Mouse (Mus musculus) spleen, adult 2 months (tissue): Measurements from ENCODE around the gene Ctsl. TPM values are rescaled to one million over a fixed set of nuclear protein-coding genes. Genes with fewer than 3 reads are reported as not detected.

Source experiments
- DNase-seq, 2 experiments: peaks; one replicate each; pipeline versions ENCODE4 v3.0.0 to v3.0.0-alpha.2; 2012 to 2021; ENCODE audit warnings: low spot score in 2 of 2, low read depth in 1 of 2
- H3K27ac ChIP-seq: fragments of 200-500 bp; 2 replicates; pipeline ENCODE4 v1.5.1; 2012; ENCODE audit warnings: low read length, inconsistent platforms; ENCODE audit not compliant: insufficient read depth
- H3K27me3 ChIP-seq: fragments of 200-500 bp; 2 replicates; pipeline ENCODE4 v1.6.1; 2012; ENCODE audit warnings: mild to moderate bottlenecking, moderate library complexity, low read length, inconsistent platforms; ENCODE audit not compliant: control insufficient read depth, insufficient read depth
- H3K36me3 ChIP-seq: fragments of 200-500 bp; 2 replicates; pipeline ENCODE4 v1.6.1; 2012; ENCODE audit warnings: mild to moderate bottlenecking, low read length, inconsistent platforms; ENCODE audit not compliant: control insufficient read depth, insufficient read depth
- H3K4me1 ChIP-seq: fragments of 200-500 bp; 2 replicates; pipeline ENCODE4 v1.6.1; 2011; ENCODE audit warnings: inconsistent platforms; ENCODE audit not compliant: control insufficient read depth, insufficient read depth, insufficient read length
- H3K4me3 ChIP-seq: fragments of 200-500 bp; 2 replicates; pipeline ENCODE4 v1.5.1; 2011; ENCODE audit warnings: mild to moderate bottlenecking, inconsistent platforms; ENCODE audit not compliant: insufficient read depth, insufficient read length; ENCODE audit errors: extremely low read depth
- CTCF ChIP-seq: fragments of 200-500 bp; IDR thresholded peaks from 2 replicates; pipeline ENCODE4 v1.5.1; 2011; ENCODE audit warnings: mild to moderate bottlenecking, inconsistent platforms; ENCODE audit not compliant: insufficient read depth, insufficient read length, insufficient replicate concordance; ENCODE audit errors: extremely low read depth
- POLR2A ChIP-seq: fragments of 200-500 bp; IDR thresholded peaks from 2 replicates; pipeline ENCODE4 v1.6.1; 2011; ENCODE audit warnings: low read depth, low read length, inconsistent platforms
- WGBS: fragments of 180-500 bp; shearing (Covaris S2); methylation state at CpG from one replicate; pipeline ENCODE4 v1.1.7; 2018; 5-methylcytosine and 5-hydroxymethylcytosine counted together
- polyA plus RNA-seq: library from polyadenylated mRNA; depleted of rRNA; stranded (reverse); fragments of >200 nt; gene quantifications from 2 replicates; pipeline ENCODE4 v1.2.3, GENCODE M21; 2012

Gene Ctsl
- polyA plus RNA-seq, 1 experiment: 23.1 TPM

GRCm38 (mm10) chr13:64343598-64343997 is 27.1 kb downstream of the Ctsl start:
- Histone ChIP-seq H3K36me3 (no peaks in the 10 kb centered on the region), H3K4me1 (no peaks in the 10 kb centered on the region), H3K27ac (no peak overlapping the region), H3K4me3 (no peak overlapping the region), H3K27me3 (no peaks in the 10 kb centered on the region)
- DNase-seq: no peak
- 38% methylated on average over 10 of the region's 10 CpGs for WGBS
- no peak for TF ChIP-seq POLR2A
- no peak for TF ChIP-seq CTCF

DNA sequence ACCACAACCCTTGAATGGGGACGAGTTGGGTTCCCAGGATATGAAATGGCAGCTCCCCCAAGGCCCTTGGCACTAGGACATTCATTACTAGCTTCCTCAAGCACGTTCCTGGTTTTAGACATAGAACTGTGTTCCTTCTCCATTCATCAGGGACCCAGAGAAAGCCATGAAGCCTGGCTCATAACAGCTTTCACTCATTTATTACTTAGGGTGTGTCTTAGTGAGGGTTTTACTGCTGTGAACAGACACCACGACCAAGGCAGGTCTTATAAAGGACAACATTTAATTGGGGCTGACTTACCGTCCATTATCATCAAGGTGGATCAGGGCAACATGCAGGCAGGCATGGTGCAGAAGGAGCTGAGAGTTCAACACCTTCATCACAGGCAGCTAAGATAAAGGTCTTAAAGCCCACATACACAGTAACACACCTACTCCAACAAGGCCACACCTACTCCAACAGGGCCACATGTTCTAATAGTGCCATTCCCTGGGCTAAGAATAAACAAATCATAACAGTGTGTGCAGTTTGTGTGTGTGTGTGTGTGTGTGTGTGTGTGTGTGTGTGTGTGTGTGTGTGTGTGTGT is 35.1 kb downstream of the Ctsl start:
- H3K27me3 ChIP-seq: no peaks in the 10 kb centered on the region
- no peaks in the 10 kb centered on the region for H3K36me3 ChIP-seq
- H3K4me3 ChIP-seq: no peak overlapping the region
- WGBS: 64% methylated on average over 4 of the region's 4 CpGs
- no peak overlapping the region for H3K27ac ChIP-seq
- DNase-seq: no peak
- H3K4me1 ChIP-seq: no peaks in the 10 kb centered on the region
- TF ChIP-seq POLR2A: no peak
- no peak for TF ChIP-seq CTCF

DNA sequence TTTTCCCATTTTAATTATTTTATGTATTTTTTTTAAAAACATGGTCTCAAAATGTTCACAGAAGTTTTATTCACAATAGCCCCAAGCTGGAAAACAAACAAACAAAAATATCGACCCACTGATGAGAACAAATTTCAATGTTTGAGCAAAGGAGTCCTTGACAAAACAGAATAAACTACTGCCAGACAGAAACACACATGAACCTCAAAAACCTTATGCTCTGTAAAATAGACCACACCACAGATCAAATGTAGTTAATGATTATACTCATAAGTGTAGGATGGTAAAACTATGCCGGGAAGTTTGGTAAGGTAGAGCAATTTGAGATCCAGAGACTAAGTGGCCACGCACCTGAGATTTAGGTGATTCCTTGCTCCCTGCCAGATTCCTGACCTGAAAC is 37.6 kb downstream of the Ctsl start:
- 92% methylated on average over 3 of the region's 3 CpGs for WGBS
- H3K27ac ChIP-seq: no peak overlapping the region
- no peaks in the 10 kb centered on the region for H3K27me3 ChIP-seq
- H3K4me1 ChIP-seq: no peaks in the 10 kb centered on the region
- H3K4me3 ChIP-seq: no peak overlapping the region
- no peaks in the 10 kb centered on the region for H3K36me3 ChIP-seq
- TF ChIP-seq POLR2A (no peak), CTCF (no peak)
- DNase-seq: no peak

DNA sequence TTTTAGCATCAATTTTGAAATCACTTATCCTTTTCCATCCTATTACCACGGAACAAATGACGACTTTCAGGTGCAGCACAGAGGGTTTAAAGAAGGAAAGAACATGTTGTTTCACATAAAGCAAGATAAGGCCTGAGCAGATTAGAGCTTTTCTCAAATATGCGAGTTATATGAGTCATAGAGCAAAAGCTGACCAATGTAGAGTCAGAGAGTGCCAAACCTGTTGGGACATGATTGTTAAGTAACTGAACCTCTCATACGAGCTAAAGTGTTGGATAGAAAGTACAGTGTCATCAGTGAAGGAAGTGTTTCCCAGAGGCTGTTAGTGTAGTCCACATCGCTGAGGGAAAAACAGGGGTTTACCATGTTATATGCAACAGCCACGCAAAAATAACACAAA is 38.4 kb downstream of the Ctsl start:
- 77% methylated on average over 6 of the region's 6 CpGs for WGBS
- H3K36me3 ChIP-seq: no peaks in the 10 kb centered on the region
- H3K27ac ChIP-seq: no peak overlapping the region
- TF ChIP-seq POLR2A (no peak), CTCF (no peak)
- no peak for DNase-seq
- no peaks in the 10 kb centered on the region for H3K27me3 ChIP-seq
- H3K4me1 ChIP-seq: no peaks in the 10 kb centered on the region
- no peak overlapping the region for H3K4me3 ChIP-seq

DNA sequence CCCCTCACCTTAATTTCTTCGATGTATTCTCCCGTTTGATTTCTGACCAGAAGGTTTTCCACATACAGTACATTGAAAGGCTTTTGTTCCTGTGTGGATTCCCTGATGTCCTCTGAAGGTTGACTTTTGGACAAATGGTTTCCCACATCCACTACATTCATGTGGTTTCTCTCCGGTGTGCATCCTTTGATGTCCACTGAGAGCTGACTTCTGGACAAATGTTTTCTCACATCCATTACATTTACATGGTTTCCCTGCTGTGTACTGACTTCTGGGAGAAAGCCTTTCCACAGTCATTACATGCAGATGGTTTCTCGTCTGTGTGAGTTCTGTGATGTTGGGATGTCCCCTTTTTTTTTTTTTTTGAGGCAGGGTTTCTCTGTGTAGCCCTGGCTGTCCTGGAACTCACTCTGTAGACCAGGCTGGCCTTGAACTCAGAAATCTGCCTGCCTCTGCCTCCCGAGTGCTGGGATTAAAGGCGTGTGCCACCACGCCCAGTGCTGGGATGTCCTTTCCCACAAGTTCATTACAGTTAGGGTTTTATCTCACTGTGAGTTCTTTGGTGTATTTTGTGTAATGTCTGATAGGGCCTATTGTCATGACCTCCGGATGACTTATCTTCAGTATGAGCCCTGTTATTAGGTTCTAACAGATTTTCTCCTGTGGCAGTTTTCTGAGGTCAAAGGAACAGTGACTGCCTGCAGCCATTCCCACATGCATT is 48.0 kb downstream of the Ctsl start:
- 92% methylated on average over 8 of the region's 8 CpGs for WGBS
- no peak for DNase-seq
- Histone ChIP-seq H3K27me3 (no peaks in the 10 kb centered on the region), H3K27ac (no peak overlapping the region), H3K4me3 (no peak overlapping the region), H3K36me3 (no peaks in the 10 kb centered on the region), H3K4me1 (no peaks in the 10 kb centered on the region)
- TF ChIP-seq CTCF (no peak), POLR2A (no peak)

DNA sequence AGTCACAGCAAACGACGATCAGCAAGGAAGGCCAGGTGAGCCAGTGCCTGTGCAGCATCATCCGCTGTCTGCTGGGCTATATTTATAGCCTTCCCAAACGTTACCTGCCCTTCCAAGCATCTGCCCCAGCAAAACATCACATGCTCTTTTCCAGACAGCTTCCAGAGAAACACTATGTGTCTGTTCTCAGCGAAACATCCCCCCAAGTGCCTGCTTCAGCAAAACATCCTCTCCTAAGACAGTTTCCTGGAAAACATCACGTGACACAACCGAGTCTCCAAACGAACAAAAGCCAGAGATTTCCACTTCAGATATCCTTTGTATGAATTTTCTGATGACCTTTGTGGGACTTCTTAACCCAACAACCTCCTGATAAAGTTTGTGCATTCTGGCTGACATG is 50.4 kb downstream of the Ctsl start:
- Histone ChIP-seq H3K4me3 (no peak overlapping the region), H3K27ac (no peak overlapping the region), H3K4me1 (no peaks in the 10 kb centered on the region), H3K36me3 (no peaks in the 10 kb centered on the region), H3K27me3 (no peaks in the 10 kb centered on the region)
- TF ChIP-seq POLR2A: no peak
- TF ChIP-seq CTCF: no peak
- no peak for DNase-seq
- 64% methylated on average over 8 of the region's 8 CpGs for WGBS

DNA sequence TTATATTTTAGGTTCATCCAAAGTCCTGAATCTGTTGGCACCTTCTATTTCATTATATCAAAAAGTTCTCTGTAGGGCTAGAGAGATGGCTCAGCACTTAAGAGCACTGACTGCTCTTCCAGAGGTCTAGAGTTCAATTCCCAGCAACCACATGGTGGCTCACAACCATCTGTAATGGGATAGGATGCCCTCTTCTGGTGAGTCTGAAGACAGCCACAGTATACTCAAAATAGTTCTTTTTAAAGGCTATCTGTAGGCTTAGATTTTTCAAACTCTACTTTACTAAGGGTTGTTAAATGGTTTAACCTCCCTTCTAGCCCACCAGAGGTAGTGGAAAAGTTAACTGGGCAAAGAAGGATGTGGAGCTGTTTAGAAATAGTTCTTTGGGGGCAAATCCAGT is 50.9 kb downstream of the Ctsl start:
- no peak for DNase-seq
- Histone ChIP-seq H3K27me3 (no peaks in the 10 kb centered on the region), H3K4me3 (no peak overlapping the region), H3K36me3 (no peaks in the 10 kb centered on the region), H3K27ac (no peak overlapping the region), H3K4me1 (no peaks in the 10 kb centered on the region)
- no peak for TF ChIP-seq CTCF
- TF ChIP-seq POLR2A: no peak
